Mouse (Mus musculus): Measurements from ENCODE around the gene Ass1.

DNA sequence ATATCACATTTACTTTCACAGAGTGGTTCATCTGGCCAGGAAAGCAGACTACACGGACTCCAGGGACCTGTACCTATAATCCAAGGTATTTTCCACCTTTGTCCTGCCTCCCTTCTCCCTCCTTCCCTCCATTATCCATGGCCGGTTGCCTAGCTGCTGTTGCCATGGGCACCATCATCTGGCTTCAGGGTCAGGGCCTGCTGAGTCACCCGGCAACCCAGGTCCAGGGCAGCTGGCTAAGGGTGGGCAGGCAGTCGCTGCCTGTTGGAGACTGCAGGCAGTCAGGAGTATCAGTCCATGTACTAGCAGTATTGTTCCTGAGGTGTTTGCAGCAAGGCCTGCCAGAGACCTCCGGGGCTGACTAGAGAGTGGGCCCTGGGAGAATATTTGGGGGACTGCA is 4.7 kb downstream of the Ass1 start:
- TF ChIP-seq CTCF (IDR thresholded peaks at IDR 0.05; ENCODE audit: low read depth, low read length): no peak
- 0 out of 2 replicates have a peak, but pooled peaks have one; percentile 20 for TF ChIP-seq POLR2A (IDR thresholded peaks at IDR 0.05; ENCODE audit: extremely low read depth, insufficient read depth, low read length)

Data from liver, adult 2 months (tissue).